Mouse (Mus musculus): ENCODE data around the gene Pclo. TPM values are rescaled to one million over a fixed set of nuclear protein-coding genes. Genes with fewer than 3 reads are reported as not detected.
A peak's percentile ranks its signal among the peaks of the same experiment; 100 is the strongest.

Pclo gene
- polyA plus RNA-seq, 1 experiment from 2014 or later, result 13.6 TPM

DNA sequence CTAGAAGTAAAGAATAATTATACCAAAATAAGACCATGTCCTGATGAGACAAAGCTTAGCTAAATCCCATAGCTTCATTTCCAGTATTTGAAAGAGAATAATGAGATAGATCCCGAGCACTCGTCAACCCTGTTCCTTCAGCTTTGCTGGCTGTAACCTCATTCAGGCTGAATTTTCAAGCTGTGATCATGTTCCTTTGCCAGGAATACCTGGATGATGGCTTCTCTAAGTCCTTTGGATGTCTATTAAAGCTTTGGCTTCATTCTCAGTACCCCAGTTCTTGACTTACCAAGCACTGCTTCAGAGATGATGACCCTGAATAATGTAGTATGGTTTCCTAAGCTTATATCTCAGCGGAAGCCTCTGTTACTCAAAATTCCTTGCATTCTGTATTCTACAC, 131.1 kb downstream of the Pclo start:
- Histone ChIP-seq H3K27me3 (ENCODE audit: control insufficient read depth, insufficient read depth, low read depth, low read length) (no peaks in the 10 kb centered on the region), H3K4me2 (ENCODE audit: low read length) (no peak overlapping the region), H3K9me3 (replicated peaks; ENCODE audit: control insufficient read depth, low read length, poor library complexity, severe bottlenecking) (no peaks in the 10 kb centered on the region), H3K4me3 (ENCODE audit: low read depth, low read length) (no peak overlapping the region), H3K27ac (ENCODE audit: low read length) (no peak overlapping the region), H3K9ac (ENCODE audit: low read depth, low read length) (no peak overlapping the region), H3K4me1 (ENCODE audit: control insufficient read depth, insufficient read depth, low read length) (no peaks in the 10 kb centered on the region), H3K36me3 (ENCODE audit: control insufficient read depth, insufficient read depth, low read length) (no peaks in the 10 kb centered on the region)
- ATAC-seq, result no peak
- WGBS, result 74% methylated on average over 3 of the region's 3 CpGs

DNA sequence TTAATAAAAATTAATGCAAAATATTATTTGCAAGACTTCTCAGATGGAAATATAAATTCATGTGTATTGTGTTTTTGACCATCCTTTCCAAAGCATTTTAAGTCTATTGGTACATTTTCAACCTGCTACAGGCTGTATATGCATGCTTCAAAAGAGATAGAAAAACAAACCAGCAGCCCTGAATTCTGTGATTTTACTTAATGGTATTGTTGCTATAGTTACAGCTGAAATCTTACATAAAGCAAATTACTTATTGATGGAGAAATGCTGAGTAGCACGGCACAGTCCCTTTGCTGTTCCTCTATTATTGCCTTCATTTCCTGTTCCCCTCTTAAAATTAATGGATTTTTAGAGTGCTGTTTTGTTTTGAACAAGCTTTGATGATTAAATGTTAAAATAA, 145.9 kb downstream of the Pclo start:
- H3K4me1 ChIP-seq (ENCODE audit: control insufficient read depth, insufficient read depth, low read length), result no peaks in the 10 kb centered on the region
- no peak overlapping the region for H3K4me3 ChIP-seq (ENCODE audit: low read depth, low read length)
- no peak overlapping the region for H3K27ac ChIP-seq (ENCODE audit: low read length)
- ATAC-seq, result peak; percentile 21; the same call in 1 of the 2 replicates
- no peaks in the 10 kb centered on the region for H3K9me3 ChIP-seq (replicated peaks; ENCODE audit: control insufficient read depth, low read length, poor library complexity, severe bottlenecking)
- no peaks in the 10 kb centered on the region for H3K27me3 ChIP-seq (ENCODE audit: control insufficient read depth, insufficient read depth, low read depth, low read length)
- H3K4me2 ChIP-seq (ENCODE audit: low read length), result no peak overlapping the region
- no peak overlapping the region for H3K9ac ChIP-seq (ENCODE audit: low read depth, low read length)
- H3K36me3 ChIP-seq (ENCODE audit: control insufficient read depth, insufficient read depth, low read length), result no peaks in the 10 kb centered on the region
- WGBS, result 47% methylated on average over 1 of the region's 1 CpGs

DNA sequence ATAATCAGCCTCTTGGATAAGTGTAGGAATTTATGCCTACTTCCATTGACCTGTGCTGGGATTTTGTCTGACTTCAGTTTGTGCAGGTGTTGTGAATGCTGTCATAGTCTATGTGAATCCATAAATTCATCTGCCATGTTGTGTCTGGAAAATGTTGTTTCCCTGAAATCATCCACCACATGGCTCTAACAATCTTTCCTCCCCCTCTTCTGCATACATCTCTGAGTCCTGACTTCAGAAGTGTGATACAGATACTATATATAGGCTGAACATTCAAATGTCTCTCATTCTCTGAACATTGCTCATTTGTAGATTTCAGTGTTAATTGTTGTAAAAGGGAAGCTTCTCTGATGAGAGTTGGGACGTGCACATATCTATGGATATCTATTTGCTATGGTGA, 147.5 kb downstream of the Pclo start:
- Histone ChIP-seq H3K36me3 (ENCODE audit: control insufficient read depth, insufficient read depth, low read length) (no peaks in the 10 kb centered on the region), H3K4me3 (ENCODE audit: low read depth, low read length) (no peak overlapping the region), H3K9ac (ENCODE audit: low read depth, low read length) (no peak overlapping the region), H3K27me3 (ENCODE audit: control insufficient read depth, insufficient read depth, low read depth, low read length) (no peaks in the 10 kb centered on the region), H3K4me2 (ENCODE audit: low read length) (no peak overlapping the region), H3K4me1 (ENCODE audit: control insufficient read depth, insufficient read depth, low read length) (no peaks in the 10 kb centered on the region), H3K9me3 (replicated peaks; ENCODE audit: control insufficient read depth, low read length, poor library complexity, severe bottlenecking) (no peaks in the 10 kb centered on the region), H3K27ac (ENCODE audit: low read length) (no peak overlapping the region)
- WGBS, result 83% methylated on average over 1 of the region's 1 CpGs
- ATAC-seq, result no peak

DNA sequence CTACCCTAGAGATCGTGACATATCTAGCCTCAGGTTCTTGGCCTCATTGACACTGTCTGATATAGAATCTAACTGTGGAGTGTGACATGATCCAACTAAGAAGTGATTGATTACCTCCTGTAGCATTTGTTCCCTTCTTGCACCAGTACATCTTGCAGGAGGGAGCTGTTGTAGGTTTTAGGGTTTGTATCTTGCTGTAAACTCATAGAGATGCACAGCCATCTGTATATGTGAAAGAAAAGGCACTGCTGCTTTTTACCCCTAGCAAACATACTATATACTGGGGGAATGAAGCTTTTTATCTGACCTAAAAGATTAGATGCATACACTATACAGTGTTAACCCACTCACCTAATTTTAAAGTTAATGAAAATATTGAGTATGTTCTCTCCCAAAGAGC, 147.9 kb downstream of the Pclo start:
- Histone ChIP-seq H3K9me3 (replicated peaks; ENCODE audit: control insufficient read depth, low read length, poor library complexity, severe bottlenecking) (no peaks in the 10 kb centered on the region), H3K36me3 (ENCODE audit: control insufficient read depth, insufficient read depth, low read length) (no peaks in the 10 kb centered on the region), H3K4me1 (ENCODE audit: control insufficient read depth, insufficient read depth, low read length) (no peaks in the 10 kb centered on the region), H3K4me2 (ENCODE audit: low read length) (no peak overlapping the region), H3K4me3 (ENCODE audit: low read depth, low read length) (no peak overlapping the region), H3K27ac (ENCODE audit: low read length) (no peak overlapping the region), H3K9ac (ENCODE audit: low read depth, low read length) (no peak overlapping the region), H3K27me3 (ENCODE audit: control insufficient read depth, insufficient read depth, low read depth, low read length) (no peaks in the 10 kb centered on the region)
- 92% methylated on average over 1 of the region's 1 CpGs for WGBS
- ATAC-seq, result no peak

DNA sequence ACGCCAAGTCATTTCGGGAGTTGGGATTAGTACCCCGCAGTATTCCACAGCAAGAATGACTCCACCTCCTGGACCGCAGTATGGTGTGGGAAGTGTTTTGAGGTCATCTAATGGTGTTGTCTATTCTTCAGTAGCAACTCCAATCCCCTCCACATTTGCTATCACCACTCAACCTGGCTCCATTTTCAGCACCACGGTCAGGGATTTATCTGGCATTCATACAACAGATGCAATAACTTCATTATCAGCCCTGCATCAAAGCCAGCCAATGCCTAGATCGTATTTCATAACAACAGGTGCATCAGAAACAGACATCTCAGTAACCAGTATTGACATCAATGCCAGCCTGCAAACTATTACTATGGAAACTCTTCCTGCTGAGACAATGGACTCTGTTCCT, 165.7 kb downstream of the Pclo start:
- H3K4me3 ChIP-seq (ENCODE audit: low read depth, low read length), result no peak overlapping the region
- no peaks in the 10 kb centered on the region for H3K27me3 ChIP-seq (ENCODE audit: control insufficient read depth, insufficient read depth, low read depth, low read length)
- no peak overlapping the region for H3K27ac ChIP-seq (ENCODE audit: low read length)
- peaks cover 3% of the 10 kb centered on the region; the same call in 1 of the 2 replicates for H3K9me3 ChIP-seq (replicated peaks; ENCODE audit: control insufficient read depth, low read length, poor library complexity, severe bottlenecking)
- WGBS, result 95% methylated on average over 6 of the region's 6 CpGs
- peaks cover 61% of the 10 kb centered on the region for H3K36me3 ChIP-seq (ENCODE audit: control insufficient read depth, insufficient read depth, low read length)
- no peak overlapping the region for H3K4me2 ChIP-seq (ENCODE audit: low read length)
- no peaks in the 10 kb centered on the region for H3K4me1 ChIP-seq (ENCODE audit: control insufficient read depth, insufficient read depth, low read length)
- no peak overlapping the region for H3K9ac ChIP-seq (ENCODE audit: low read depth, low read length)
- no peak for ATAC-seq

DNA sequence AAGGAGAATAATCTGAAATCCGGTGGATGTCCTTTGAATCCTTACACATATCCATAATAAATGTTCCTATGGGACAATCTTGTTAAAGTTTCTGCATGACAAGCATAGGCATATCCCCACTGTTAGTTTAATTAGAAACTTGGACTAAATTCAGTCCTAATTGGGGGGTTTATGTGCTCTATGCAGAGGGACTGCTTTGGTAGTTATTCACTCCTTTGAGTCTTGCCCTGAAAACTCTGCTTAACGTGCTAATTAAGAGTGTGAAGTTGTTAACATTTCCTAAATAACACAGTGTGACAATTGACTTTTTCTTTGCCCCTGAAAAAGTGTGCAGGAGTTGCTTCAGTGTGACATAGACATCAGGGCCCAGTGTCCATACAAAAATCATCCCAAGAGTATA, 177.3 kb downstream of the Pclo start:
- no peaks in the 10 kb centered on the region for H3K9me3 ChIP-seq (replicated peaks; ENCODE audit: control insufficient read depth, low read length, poor library complexity, severe bottlenecking)
- ATAC-seq, result no peak
- no peaks in the 10 kb centered on the region for H3K4me1 ChIP-seq (ENCODE audit: control insufficient read depth, insufficient read depth, low read length)
- H3K27ac ChIP-seq (ENCODE audit: low read length), result no peak overlapping the region
- 62% methylated on average over 2 of the region's 2 CpGs for WGBS
- H3K9ac ChIP-seq (ENCODE audit: low read depth, low read length), result no peak overlapping the region
- H3K27me3 ChIP-seq (ENCODE audit: control insufficient read depth, insufficient read depth, low read depth, low read length), result no peaks in the 10 kb centered on the region
- no peak overlapping the region for H3K4me2 ChIP-seq (ENCODE audit: low read length)
- H3K4me3 ChIP-seq (ENCODE audit: low read depth, low read length), result no peak overlapping the region
- H3K36me3 ChIP-seq (ENCODE audit: control insufficient read depth, insufficient read depth, low read length), result no peaks in the 10 kb centered on the region

DNA sequence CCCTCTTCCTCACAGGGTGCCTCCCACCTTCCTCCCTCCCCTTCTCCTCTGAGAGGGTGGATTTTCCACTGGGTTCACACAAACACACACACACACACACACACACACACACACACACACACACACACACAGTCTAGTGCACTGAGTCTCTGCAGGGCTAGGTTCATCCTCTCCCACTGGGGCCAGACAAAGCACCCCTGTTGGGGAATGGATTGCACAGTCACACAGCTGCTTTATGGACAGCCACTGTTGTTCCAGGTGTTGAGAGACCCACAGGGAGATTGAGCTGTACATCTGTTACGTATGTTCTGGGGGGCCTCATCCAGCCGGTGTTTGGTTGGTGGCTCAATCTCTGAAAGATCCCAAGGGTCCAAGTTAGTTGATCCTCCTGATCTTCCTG, 182.0 kb downstream of the Pclo start:
- Histone ChIP-seq H3K27ac (ENCODE audit: low read length) (no peak overlapping the region), H3K4me2 (ENCODE audit: low read length) (no peak overlapping the region), H3K36me3 (ENCODE audit: control insufficient read depth, insufficient read depth, low read length) (no peaks in the 10 kb centered on the region), H3K9ac (ENCODE audit: low read depth, low read length) (no peak overlapping the region), H3K27me3 (ENCODE audit: control insufficient read depth, insufficient read depth, low read depth, low read length) (no peaks in the 10 kb centered on the region), H3K4me1 (ENCODE audit: control insufficient read depth, insufficient read depth, low read length) (no peaks in the 10 kb centered on the region), H3K4me3 (ENCODE audit: low read depth, low read length) (no peak overlapping the region), H3K9me3 (replicated peaks; ENCODE audit: control insufficient read depth, low read length, poor library complexity, severe bottlenecking) (no peaks in the 10 kb centered on the region)
- 85% methylated on average over 2 of the region's 2 CpGs for WGBS
- ATAC-seq, result no peak

DNA sequence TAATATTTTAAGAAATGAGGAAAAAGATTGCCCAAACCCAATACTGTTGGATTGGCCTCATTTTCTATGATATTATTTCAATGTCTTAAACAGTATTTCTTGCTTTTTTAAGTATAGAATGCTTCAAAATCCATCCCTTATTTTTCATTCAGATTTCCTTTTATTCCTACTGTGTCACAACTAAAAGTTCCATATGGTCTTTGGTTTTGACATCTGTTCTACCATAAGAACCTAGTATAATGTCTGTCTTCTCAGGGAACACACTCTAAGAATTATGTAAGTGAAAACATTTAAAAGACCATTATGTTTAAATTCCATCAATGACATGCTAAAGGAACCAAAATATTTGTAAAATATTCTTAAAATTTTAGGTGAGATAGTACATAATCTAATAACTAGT, 186.2 kb downstream of the Pclo start:
- H3K27me3 ChIP-seq (ENCODE audit: control insufficient read depth, insufficient read depth, low read depth, low read length), result no peaks in the 10 kb centered on the region
- H3K9ac ChIP-seq (ENCODE audit: low read depth, low read length), result no peak overlapping the region
- H3K9me3 ChIP-seq (replicated peaks; ENCODE audit: control insufficient read depth, low read length, poor library complexity, severe bottlenecking), result no peaks in the 10 kb centered on the region
- no peak overlapping the region for H3K4me2 ChIP-seq (ENCODE audit: low read length)
- no peaks in the 10 kb centered on the region for H3K4me1 ChIP-seq (ENCODE audit: control insufficient read depth, insufficient read depth, low read length)
- no peaks in the 10 kb centered on the region for H3K36me3 ChIP-seq (ENCODE audit: control insufficient read depth, insufficient read depth, low read length)
- no peak overlapping the region for H3K27ac ChIP-seq (ENCODE audit: low read length)
- no peak overlapping the region for H3K4me3 ChIP-seq (ENCODE audit: low read depth, low read length)
- ATAC-seq, result no peak

DNA sequence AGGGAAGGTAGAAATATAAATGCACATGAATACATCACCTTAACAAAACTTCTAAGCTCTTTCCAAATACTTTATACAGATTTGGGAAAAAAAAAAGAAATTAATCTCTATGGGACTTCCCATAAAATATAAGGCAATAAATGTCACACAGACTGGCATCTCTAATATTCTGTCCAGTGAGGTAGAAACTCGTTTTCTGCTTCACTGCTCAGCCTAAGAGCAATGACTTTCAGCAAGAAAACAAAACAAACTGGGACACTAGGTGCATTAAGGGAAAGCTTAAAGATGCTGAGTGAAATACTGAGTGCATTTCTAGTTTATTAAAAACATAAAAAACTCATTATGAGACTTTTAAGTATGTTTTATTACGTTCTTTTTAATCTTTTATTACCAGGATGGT, 190.7 kb downstream of the Pclo start:
- no peak for ATAC-seq
- no peaks in the 10 kb centered on the region for H3K4me1 ChIP-seq (ENCODE audit: control insufficient read depth, insufficient read depth, low read length)
- H3K4me3 ChIP-seq (ENCODE audit: low read depth, low read length), result no peak overlapping the region
- H3K9ac ChIP-seq (ENCODE audit: low read depth, low read length), result no peak overlapping the region
- no peaks in the 10 kb centered on the region for H3K9me3 ChIP-seq (replicated peaks; ENCODE audit: control insufficient read depth, low read length, poor library complexity, severe bottlenecking)
- 62% methylated on average over 2 of the region's 2 CpGs for WGBS
- H3K36me3 ChIP-seq (ENCODE audit: control insufficient read depth, insufficient read depth, low read length), result no peaks in the 10 kb centered on the region
- no peak overlapping the region for H3K27ac ChIP-seq (ENCODE audit: low read length)
- H3K4me2 ChIP-seq (ENCODE audit: low read length), result no peak overlapping the region
- H3K27me3 ChIP-seq (ENCODE audit: control insufficient read depth, insufficient read depth, low read depth, low read length), result no peaks in the 10 kb centered on the region

DNA sequence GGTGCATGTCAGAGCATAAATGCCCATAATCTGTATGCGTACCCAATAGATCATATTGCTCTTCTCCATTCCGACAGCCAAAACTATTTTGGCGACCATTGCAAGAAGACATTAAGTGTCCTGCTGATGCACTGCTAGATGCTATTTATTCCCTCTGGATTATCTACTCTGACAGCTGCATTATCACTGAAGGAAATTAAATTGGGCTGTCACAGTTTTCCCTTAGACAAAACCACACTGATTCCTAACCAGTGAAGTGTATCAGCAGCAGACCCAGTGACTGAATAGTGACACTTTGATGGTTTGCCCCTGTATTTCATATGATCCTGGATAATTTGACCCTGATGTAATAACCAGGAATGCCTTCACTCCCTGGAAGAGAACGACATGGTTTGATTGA, 192.6 kb downstream of the Pclo start:
- no peaks in the 10 kb centered on the region for H3K27me3 ChIP-seq (ENCODE audit: control insufficient read depth, insufficient read depth, low read depth, low read length)
- no peaks in the 10 kb centered on the region for H3K36me3 ChIP-seq (ENCODE audit: control insufficient read depth, insufficient read depth, low read length)
- no peak overlapping the region for H3K4me2 ChIP-seq (ENCODE audit: low read length)
- no peak overlapping the region for H3K27ac ChIP-seq (ENCODE audit: low read length)
- no peaks in the 10 kb centered on the region for H3K9me3 ChIP-seq (replicated peaks; ENCODE audit: control insufficient read depth, low read length, poor library complexity, severe bottlenecking)
- no peak for ATAC-seq
- no peak overlapping the region for H3K4me3 ChIP-seq (ENCODE audit: low read depth, low read length)
- no peak overlapping the region for H3K9ac ChIP-seq (ENCODE audit: low read depth, low read length)
- WGBS, result 38% methylated on average over 4 of the region's 4 CpGs
- no peaks in the 10 kb centered on the region for H3K4me1 ChIP-seq (ENCODE audit: control insufficient read depth, insufficient read depth, low read length)
